Mouse (Mus musculus): ENCODE measurements at regions not wholly inside any gene's neighbourhood (a gene's known extent, or its start where the extent isn't known, plus 50 kb on each side); places are given as distances from the start of the nearest gene placed in this dataset.

DNA sequence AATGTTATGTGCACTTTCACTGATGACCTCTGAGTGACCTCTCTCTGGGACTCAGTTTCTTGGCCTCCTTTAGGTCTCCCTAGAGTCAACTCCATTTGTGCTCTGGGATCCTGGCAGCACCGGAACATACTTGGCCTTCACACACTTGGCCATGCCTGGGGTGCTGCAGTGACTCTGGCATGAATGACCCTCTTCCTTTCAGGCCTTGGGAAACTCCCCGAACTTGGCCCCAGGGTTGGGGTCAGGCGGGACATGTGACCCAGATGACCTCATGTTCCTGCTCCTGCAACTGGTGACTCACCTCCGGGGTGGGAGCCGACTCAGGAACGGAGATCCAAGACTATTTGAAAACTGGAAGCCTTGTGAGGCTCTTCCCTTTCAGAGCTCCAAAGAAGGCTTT lies 159.2 kb downstream of the Cyp26b1 start:
- no peak for DNase-seq

GRCm38 (mm10) chr6:84431622-84431955 lies 162.1 kb downstream of the Cyp26b1 start:
- no peak for DNase-seq

DNA sequence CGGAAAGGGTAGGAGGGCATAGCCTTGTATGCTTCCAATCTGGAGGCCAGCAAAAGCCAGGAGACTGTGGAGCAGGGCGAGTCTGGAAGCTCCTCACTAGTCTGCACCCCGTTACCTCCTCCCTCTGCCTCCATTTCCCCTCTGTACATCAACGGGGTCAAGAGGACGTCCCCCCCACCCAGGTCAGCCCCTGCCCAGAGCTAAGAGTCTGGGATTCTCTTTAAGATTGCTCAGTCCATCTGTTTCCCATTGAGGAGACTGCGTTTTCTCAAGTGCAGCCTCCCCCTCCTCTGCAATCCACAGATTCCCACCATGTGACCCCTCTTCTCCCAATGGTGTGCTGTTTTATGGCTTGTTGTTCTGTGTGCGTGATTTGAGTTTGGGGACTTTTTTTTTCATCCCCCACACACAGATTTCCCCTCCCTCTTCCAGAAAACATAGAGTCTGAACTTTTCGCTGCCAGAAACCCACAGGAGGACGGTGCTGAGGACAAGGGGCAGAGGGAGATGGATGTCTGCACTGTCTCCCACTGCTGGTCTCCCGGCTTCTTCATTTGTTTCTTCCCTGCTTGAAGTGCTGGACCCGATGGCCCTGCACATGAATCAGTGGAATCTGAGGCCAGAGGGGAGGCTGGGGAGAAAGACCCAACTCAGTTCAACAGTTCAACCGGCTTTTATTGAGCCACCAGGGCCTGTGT lies 162.6 kb downstream of the Cyp26b1 start:
- DNase-seq = no peak

GRCm38 (mm10) chr6:84430146-84430545 lies 163.6 kb downstream of the Cyp26b1 start:
- DNase-seq = no peak

GRCm38 (mm10) chr6:84429247-84429646 lies 164.5 kb downstream of the Cyp26b1 start:
- peak; percentile 45 for DNase-seq

- no peak for DNase-seq
Measured at GRCm38 (mm10) chr6:84426691-84427090, 167.0 kb downstream of the Cyp26b1 start.

DNA sequence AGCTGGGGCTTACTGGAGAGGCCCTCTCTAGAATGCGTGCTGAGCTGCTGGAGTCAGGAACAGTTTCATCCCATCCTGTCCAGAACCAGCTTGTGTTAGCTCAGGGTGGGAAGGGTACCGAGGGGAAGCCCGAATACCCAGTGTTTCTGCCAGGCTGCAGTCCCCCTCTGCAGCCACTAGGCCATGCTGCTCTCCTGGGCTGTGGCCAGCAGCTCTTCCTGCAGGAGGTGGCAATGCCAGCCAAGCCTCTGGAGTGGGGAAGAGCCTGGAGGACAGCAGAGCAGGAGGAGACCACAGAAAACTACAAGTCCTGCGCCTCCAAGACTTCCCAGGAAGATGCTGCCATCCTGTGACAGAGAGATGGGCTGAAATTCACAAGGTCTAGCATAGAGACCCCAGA lies 167.9 kb downstream of the Cyp26b1 start:
- DNase-seq = peak; percentile 51

GRCm38 (mm10) chr6:84422946-84423345 lies 170.8 kb downstream of the Cyp26b1 start:
- DNase-seq = no peak

- DNase-seq = no peak
Measured at GRCm38 (mm10) chr6:84419691-84420090, 174.0 kb downstream of the Cyp26b1 start.

GRCm38 (mm10) chr6:84419281-84419680 lies 174.4 kb downstream of the Cyp26b1 start:
- no peak for DNase-seq

- DNase-seq = no peak
Measured at GRCm38 (mm10) chr6:84416992-84417636, 176.6 kb downstream of the Cyp26b1 start.

DNA sequence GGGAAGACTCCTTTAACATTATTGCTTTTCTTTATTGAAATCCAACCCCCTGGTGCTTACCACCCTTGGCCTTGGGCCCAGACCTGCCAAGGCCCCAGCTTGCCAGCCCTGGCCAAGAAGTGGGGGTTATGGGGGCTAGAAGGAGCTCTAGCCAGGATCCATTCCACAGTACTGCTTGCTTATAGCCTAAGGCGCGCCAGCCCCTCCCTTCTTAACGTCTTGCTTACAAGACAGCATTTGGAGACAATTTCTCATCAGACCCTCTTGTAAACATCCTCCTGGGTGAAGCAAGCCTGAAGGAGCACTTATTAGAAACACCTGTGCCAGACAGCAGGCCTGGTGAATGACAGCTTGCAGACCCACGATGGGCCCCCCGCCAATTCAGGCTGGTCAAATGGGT lies 179.3 kb downstream of the Cyp26b1 start:
- no peak for DNase-seq

DNA sequence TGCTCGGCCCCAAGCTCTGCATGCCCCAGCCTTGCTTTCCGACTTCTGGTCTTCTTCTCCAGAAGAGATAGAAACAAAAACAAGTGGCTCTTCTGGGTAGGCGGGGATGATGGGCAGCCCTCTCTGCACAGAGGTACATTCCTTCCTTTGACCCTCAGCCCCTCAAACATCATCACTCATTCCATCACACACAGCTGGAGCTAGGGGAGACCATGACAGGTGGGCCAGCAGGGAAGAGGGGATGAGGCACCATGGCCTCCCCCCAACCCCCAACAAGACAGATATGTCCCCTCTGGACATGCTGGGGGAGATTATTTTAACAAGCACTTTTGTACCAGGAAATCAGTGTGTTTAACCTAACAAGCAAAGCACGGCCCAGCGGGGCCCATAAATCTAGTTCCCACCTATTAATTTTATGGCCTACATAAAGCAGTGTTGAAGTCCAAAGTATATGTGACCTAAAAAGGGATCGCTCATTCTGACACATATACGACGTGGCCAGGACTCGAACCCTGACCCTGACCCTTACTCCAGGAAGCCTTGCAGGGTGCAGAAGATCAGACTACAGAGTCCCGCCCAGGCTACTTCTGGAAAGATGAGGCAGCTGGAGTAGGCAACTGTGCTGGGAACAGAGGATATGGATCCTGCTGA lies 183.7 kb downstream of the Cyp26b1 start:
- DNase-seq = no peak

DNA sequence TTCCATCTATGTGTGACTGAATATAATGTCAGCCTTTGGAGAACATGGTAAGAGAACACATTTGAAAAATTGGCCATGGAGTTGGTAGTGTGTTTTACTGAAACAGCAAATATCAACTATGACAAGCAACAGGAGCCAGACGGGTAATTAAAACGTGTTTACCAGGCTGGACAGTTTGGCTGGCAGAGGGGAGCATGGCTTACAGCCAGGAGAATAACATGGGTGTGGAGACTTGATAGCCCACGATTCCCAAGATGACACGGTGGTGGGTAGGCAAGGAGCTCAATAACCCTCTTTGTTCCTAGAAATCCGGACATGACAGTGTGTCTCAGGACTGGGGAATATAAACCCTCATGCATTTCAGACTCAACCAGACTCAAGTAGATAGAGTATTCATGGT lies 185.2 kb downstream of the Cyp26b1 start:
- no peak for DNase-seq

GRCm38 (mm10) chr6:84407773-84408172 lies 185.9 kb downstream of the Cyp26b1 start:
- peak; percentile 68 for DNase-seq

DNA sequence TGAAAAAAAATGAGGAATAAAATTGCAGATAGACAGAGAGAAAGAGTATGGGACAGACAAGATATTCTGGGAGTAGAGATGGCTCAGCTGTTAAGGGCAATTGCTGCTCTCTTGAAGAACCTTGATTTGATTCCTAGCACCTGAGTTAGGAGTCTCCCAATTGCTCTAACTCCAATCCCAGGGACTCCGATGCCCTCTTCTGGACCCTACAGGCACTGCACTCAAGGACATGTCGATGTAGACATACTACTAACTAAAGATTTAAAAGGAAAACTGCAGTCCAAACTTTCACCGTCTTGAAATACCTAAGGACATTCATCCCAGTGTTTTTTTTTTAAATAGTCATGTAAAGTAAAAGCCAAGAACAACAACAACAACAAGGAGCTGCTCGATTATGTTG lies 189.0 kb downstream of the Cyp26b1 start:
- no peak for DNase-seq

DNA sequence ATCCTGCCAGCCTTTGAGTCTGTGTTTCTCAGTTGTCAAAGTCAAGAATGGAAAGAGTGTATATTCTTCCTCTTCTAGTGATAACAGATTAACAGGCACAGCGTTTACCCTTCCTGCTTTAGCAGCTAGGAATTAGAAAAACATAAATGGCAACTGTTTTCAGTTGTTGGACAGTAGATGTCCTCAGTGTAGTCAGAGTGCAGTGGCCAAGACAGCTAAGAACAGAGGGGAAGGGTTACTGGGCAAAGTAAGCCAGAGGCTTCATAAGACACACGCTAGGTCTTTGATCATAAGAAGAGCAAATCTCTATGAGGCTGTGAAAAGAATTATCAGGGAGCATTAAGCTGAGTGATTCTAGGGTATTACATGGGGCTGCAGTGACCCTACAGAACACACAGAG lies 191.3 kb downstream of the Cyp26b1 start:
- no peak for DNase-seq

DNA sequence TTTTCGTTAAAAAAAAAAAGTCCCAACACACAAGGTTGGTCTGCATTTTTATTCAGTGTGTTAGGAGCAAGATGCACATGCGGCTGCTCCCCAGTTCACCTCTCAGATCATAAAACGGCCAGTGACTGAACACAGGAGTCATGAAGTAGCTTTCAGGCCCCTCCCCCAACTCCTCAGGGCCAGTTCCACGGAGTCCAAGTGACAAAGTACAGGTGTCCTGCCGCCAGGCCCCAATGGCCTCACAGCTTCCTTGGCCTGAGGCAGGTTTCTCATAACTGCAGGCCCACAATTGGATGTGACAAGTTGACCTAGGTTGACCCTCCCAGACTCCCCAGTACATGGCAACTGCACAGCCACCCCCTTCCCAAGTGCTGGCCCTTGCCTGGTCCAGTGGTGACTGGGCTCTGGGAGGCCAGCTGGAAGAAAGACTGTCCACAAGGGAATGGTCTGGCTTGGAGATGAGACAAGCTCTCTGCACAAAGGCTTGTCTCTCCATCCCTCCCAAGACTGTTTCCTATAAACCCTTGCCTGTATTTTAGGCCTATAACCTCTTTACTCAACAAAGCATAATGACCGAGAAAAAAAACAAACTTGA lies 199.1 kb downstream of the Cyp26b1 start:
- DNase-seq = no peak

DNA sequence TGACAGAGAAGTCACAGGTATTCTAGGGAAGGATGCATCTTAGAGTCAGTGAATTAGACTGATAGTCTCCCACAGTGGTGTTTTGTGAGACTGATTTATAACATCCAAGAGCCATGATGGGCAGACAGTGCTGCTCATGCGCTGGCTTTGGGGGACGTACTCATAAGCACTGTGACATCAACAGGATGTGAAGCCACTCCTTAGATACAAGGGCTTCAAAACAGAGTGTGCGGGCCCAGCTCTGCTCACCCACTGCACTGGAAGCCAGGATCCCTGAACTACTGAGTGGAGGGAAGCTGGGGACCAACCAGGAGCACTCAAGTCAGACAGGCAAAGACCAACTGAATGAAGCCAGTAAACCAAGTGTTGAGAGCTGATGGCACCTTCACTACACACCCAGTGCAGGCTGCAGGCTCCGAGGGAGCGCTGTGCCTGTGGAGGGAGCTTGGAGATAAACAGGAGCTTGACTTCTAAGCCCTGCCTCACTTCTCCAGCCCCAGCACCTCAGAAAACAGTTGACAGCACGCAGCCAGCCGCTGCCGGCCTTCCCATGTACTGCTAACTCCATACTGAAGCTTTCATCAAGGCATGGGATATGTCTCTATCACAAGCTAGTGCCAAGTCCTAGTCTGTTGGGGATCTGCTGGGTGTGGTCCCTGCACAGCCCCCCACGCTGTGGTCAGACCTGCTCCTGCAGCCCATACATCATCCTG lies 200.0 kb downstream of the Cyp26b1 start:
- no peak for DNase-seq

DNA sequence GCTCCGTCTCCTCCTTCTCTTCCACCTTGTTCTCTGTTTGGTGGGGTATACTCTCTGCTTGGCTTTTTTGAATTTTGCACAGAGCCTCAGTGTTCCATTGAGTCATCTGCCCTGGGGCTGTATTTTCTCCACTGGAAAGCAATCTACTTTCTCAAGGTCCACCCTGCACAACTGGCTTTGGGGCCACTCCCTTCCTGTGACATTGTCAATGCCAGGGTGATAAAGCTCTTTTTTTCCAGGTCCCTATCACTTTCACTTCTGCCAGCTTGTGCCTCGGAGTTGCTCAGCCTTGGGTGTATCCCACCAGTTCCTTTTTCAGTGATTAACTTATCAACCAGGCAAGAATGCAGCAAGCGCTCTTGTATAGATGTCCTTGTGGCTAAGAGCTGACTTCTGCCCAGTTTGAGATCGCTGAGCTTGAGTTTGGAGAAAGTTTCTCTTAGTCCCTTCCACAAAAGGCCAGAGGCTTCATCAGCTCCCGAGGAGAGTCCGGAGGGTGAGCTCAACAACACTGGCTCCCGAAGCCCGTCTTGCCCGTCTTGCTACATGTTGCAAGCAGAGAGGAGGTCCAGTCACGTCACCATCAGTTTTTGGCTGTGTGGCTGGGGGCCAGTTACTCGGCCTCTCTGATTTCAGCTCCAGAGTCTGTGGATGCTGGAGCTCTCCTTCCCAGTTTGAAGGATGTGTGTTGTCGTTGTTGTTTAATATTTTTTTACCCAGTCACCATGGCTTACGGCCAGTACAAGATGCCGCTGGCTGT lies 200.8 kb downstream of the Cyp26b1 start:
- no peak for DNase-seq

DNA sequence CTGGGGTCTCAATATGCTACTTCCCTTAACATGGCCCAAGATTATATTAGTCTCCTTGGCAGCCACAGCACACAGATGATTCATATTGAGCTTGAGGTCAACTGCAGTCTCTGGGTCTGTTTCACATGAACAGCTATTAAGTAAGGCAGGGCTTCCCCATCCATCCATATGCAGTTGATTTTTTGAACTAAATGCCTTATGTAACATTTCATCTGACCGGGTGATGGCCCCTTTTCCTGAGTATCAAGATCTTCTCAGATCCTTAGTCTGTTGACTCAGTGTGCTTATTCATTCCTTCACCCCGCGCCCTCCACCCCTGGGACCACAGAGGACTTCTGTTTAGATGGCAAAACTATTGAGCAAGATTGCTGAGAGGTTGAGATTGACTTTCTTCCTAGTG lies 202.7 kb downstream of the Cyp26b1 start:
- DNase-seq = no peak

DNA sequence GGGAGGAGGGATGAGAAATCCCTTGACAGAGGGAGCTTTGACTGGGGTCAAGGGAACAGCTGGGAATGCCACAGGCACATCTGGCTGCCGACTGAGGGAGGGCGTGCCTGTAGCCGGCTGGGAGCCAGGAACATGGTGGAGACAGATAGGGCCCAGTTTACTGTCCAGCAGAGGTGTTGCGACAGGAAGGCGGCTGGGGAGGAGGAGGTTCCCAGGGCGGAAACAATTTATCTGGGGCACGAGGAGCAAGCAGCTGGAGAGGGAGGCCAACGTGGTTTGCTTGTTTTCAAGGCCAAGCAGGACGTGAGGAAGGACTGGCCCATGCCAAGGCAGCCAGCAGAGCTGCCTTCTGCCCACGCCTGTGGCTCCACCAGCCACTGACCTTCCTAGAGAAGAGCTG lies 208.0 kb downstream of the Cyp26b1 start:
- DNase-seq = no peak

DNA sequence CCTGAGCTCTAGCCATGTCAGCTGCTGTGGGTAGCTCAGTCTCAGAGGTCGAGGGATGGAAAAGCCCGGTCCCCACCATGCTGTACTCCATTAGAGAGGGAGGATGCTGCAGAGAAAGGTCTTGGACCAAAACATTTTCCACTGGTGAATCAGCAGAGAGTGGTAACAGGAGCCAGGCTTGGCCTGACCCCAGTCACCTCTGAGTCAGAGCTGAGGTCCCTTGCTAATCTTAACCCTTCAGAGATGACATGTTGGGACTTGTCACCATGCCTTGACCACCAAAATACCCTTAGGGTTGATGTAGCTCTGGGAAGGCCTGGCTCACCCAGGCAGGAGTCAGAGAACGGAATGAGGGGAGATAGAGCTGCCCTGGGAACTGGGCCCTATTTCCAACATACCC lies 210.0 kb downstream of the Cyp26b1 start:
- DNase-seq = no peak
